Mouse (Mus musculus) ES-E14 (cell line): ENCODE results near the gene Fam122a.

Experiments
- HCFC1 ChIP-seq: IDR thresholded peaks from 2 replicates; pipeline ENCODE4 v1.6.1; 2012; ENCODE audit warnings: low read length, inconsistent platforms, borderline replicate concordance; ENCODE audit not compliant: insufficient read depth
- MAFK ChIP-seq: IDR thresholded peaks from 2 replicates; pipeline ENCODE4 v1.6.1; 2014; ENCODE audit warnings: mild to moderate bottlenecking, low read depth, low read length, inconsistent platforms; ENCODE audit not compliant: insufficient read depth
- ZC3H11A ChIP-seq: IDR thresholded peaks from 2 replicates; pipeline ENCODE4 v1.6.1; 2012; ENCODE audit warnings: low read depth, mild to moderate bottlenecking, inconsistent platforms, low read length, borderline replicate concordance
- ZNF384 ChIP-seq: IDR thresholded peaks from 2 replicates; pipeline ENCODE4 v1.6.1; 2012; ENCODE audit warnings: low read depth, low read length, inconsistent platforms

GRCm38 (mm10) chr19:24431381-24431780, 45.8 kb downstream of the Fam122a start:
- TF ChIP-seq MAFK = no peak
- TF ChIP-seq ZNF384 = no peak
- TF ChIP-seq HCFC1 = no peak
- TF ChIP-seq ZC3H11A = no peak
